Mouse (Mus musculus): ENCODE measurements around the gene Elovl6.
A peak's percentile ranks its signal among the peaks of the same experiment; 100 is the strongest.

The Elovl6 gene

GRCm38 (mm10) chr3:129649586-129650292, 117.6 kb downstream of the Elovl6 start:
- peak; percentile 95 for DNase-seq

GRCm38 (mm10) chr3:129650293-129650612, 118.1 kb downstream of the Elovl6 start:
- DNase-seq = no peak

- no peak for DNase-seq
These were observed 118.8 kb downstream of the Elovl6 start for GRCm38 (mm10) chr3:129650931-129651330.

- no peak for DNase-seq
These were observed 119.6 kb downstream of the Elovl6 start for GRCm38 (mm10) chr3:129651765-129652164.

GRCm38 (mm10) chr3:129652476-129652875, 120.3 kb downstream of the Elovl6 start:
- DNase-seq = peak; percentile 72

GRCm38 (mm10) chr3:129656540-129656939, 124.4 kb downstream of the Elovl6 start:
- DNase-seq = peak; percentile 66

GRCm38 (mm10) chr3:129657222-129657621, 125.1 kb downstream of the Elovl6 start:
- peak; percentile 54 for DNase-seq

GRCm38 (mm10) chr3:129657775-129658174, 125.6 kb downstream of the Elovl6 start:
- peak; percentile 89 for DNase-seq

GRCm38 (mm10) chr3:129658776-129659175, 126.6 kb downstream of the Elovl6 start:
- DNase-seq = peak; percentile 68

- no peak for DNase-seq
These were observed 131.8 kb downstream of the Elovl6 start for GRCm38 (mm10) chr3:129663906-129664305.

- DNase-seq = peak; percentile 56
These were observed 143.8 kb downstream of the Elovl6 start for GRCm38 (mm10) chr3:129675923-129676322.

- DNase-seq = peak; percentile 98
These were observed 148.1 kb downstream of the Elovl6 start for GRCm38 (mm10) chr3:129680258-129680657.

GRCm38 (mm10) chr3:129681841-129682240, 149.7 kb downstream of the Elovl6 start:
- DNase-seq = peak; percentile 60

- peak; percentile 93 for DNase-seq
These were observed 150.2 kb downstream of the Elovl6 start for GRCm38 (mm10) chr3:129682389-129682788.

GRCm38 (mm10) chr3:129683060-129683679, 151.0 kb downstream of the Elovl6 start:
- DNase-seq = peak; percentile 78

GRCm38 (mm10) chr3:129686196-129686595, 154.0 kb downstream of the Elovl6 start:
- DNase-seq = peak; percentile 80

- DNase-seq = peak; percentile 83
These were observed 154.7 kb downstream of the Elovl6 start for GRCm38 (mm10) chr3:129686698-129687333.

- peak; percentile 60 for DNase-seq
These were observed 155.3 kb downstream of the Elovl6 start for GRCm38 (mm10) chr3:129687429-129687828.
